Mouse (Mus musculus) heart, embryonic 13.5 days (tissue): ENCODE results near the gene Grip1. TPM values are rescaled to one million over a fixed set of nuclear protein-coding genes. Genes with fewer than 3 reads are reported as not detected.

Experiments
- ATAC-seq: fragments of 200-750 bp; cut with Nextera tagmentation; 2 replicates; pipeline ENCODE4 v1.8.0; 2017; ENCODE audit warnings: moderate TSS enrichment; ENCODE audit not compliant: insufficient number of reproducible peaks, low FRiP score, low TSS enrichment; ENCODE audit errors: extremely low read depth
- H3K27ac ChIP-seq: fragments of 300-500 bp; sonication (generic); replicated peaks from 2 replicates; pipeline ENCODE4 v1.5.1; 2015; ENCODE audit warnings: moderate library complexity, mild to moderate bottlenecking, inconsistent platforms
- H3K27me3 ChIP-seq: fragments of 300-500 bp; sonication (generic); replicated peaks from 2 replicates; pipeline ENCODE4 v1.6.1; 2015; ENCODE audit warnings: mild to moderate bottlenecking, inconsistent platforms
- H3K36me3 ChIP-seq: fragments of 300-500 bp; sonication (generic); 2 replicates; pipeline ENCODE4 v1.6.1; 2015; ENCODE audit warnings: mild to moderate bottlenecking, inconsistent platforms
- H3K4me1 ChIP-seq: fragments of 300-500 bp; sonication (generic); 2 replicates; pipeline ENCODE4 v1.6.1; 2015; ENCODE audit warnings: inconsistent platforms
- H3K4me2 ChIP-seq: fragments of 300-500 bp; sonication (generic); 2 replicates; pipeline ENCODE4 v1.6.1; 2015; ENCODE audit warnings: inconsistent platforms, mild to moderate bottlenecking, moderate library complexity
- H3K4me3 ChIP-seq: fragments of 300-500 bp; sonication (generic); 2 replicates; pipeline ENCODE4 v1.5.1; 2015; ENCODE audit warnings: moderate library complexity, mild to moderate bottlenecking, inconsistent platforms
- H3K9ac ChIP-seq: fragments of 300-500 bp; sonication (generic); 2 replicates; pipeline ENCODE4 v1.6.1; 2015; ENCODE audit warnings: inconsistent platforms, mild to moderate bottlenecking, moderate library complexity
- H3K9me3 ChIP-seq: fragments of 300-500 bp; sonication (generic); 2 replicates; pipeline ENCODE4 v1.6.1; 2016; ENCODE audit warnings: inconsistent platforms
- WGBS: fragments of 180-500 bp; shearing (Covaris S2); methylation state at CpG from one replicate; pipeline ENCODE4 v1.1.7; 2015; ENCODE audit warnings: mixed read lengths; 5-methylcytosine and 5-hydroxymethylcytosine counted together
- polyA plus RNA-seq: library from polyadenylated mRNA; unstranded; fragments of >200 nt; fragmentation: Nextera tagmentation; extraction: Ambion mirVana; gene quantifications from 2 replicates; pipeline ENCODE4 v1.2.1, GENCODE M21; 2015

The Grip1 gene
- polyA plus RNA-seq, 1 experiment from 2014 or later = 2.0 TPM

DNA sequence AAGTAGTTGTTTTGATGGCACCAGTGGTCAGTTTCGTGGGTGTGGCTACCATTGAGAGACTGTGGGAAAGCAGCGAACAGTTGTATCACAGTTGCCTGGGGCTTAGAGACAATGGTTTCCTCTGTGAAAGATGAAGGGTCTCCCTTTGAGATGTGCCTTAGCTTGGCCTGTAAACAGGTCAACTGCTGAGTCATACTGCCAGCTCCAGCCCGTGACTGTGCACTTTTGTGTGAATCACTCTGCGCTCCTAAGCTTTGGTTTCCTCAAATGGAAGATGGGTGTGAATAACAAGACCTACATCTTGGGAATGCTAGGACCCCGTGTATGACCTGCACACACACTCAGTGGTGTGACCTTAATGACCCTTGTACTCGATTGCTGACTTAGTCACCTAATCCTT lies 303.6 kb downstream of the Grip1 start:
- ATAC-seq = no peak

DNA sequence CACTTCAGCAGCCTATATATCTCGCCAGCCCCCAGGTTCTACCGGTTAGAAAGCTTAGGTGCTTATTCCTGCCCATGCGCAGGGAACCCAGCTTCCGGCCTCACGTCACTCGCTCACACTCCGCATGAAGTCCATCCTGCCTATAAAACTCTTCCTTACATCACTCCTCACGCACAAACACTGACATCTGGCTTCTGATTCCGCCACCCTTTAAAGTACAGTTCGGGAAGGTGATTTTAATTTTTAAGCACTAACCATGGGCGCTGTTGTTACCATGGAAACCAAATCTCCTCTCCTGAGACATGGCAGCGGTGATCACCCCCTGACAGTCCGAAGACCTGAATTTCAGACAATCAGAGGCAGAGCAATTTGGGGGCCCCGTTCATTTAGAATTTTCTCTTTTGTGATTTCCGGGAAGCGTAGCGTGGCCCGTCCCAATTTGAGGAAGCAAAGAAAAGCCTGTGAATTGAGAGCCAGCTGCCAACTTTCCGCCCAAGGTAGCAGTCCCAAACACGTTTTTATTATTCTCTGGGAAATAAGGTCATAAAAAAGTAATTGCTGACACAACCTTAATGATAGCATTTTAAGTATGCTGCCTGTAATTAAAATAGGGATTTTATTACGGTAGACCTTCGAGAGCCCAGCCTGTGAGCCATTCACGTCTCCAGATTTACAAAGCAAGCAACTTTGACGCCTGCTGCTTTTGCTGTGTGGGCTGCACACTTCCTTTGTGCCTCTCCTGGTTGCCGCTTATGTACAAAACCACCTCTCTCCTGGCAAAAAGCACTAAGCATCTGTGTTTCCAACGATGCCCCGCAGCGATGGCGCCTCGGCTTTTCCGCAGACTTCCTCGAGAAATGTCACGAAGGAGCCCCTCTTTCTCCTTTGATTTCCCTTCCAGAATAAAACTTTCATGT lies 308.1 kb downstream of the Grip1 start:
- 89% methylated on average over 33 of the region's 33 CpGs for WGBS
- Histone ChIP-seq H3K4me3 (no peak overlapping the region), H3K27ac (no peak overlapping the region), H3K27me3 (no peaks in the 10 kb centered on the region), H3K9me3 (no peaks in the 10 kb centered on the region), H3K9ac (no peak overlapping the region), H3K4me1 (0 out of 2 replicates have a peak, but pooled peaks cover 7% of the 10 kb centered on the region), H3K36me3 (no peaks in the 10 kb centered on the region), H3K4me2 (no peak overlapping the region)
- no peak for ATAC-seq

More for the DNA sequence above, 303.6 kb downstream of the Grip1 start:
- Histone ChIP-seq H3K4me3 (no peak overlapping the region), H3K27ac (no peak overlapping the region), H3K4me2 (no peak overlapping the region), H3K4me1 (0 out of 2 replicates have a peak, but pooled peaks cover 7% of the 10 kb centered on the region), H3K9me3 (no peaks in the 10 kb centered on the region), H3K36me3 (no peaks in the 10 kb centered on the region), H3K27me3 (no peaks in the 10 kb centered on the region), H3K9ac (no peak overlapping the region)
- 77% methylated on average over 6 of the region's 6 CpGs for whole genome bisulfite sequencing

DNA sequence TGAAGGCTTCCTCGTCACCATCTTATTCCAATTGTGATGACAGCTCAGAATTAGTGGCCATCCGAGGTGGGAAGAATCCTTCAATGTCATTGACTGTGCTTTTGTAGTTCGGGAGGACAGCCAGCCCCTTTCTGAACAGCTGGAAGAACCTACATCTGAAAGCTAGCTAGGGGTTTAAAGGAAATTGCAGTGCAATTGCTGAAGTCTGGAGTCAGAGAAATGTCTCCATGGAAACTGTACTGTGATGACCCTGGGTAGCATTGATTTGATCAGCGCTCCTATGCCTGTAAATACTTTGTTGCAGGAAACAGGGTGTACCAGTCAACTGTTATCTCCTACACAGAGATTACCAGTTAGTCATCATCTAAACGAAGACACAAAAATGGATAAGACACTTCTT lies 325.2 kb downstream of the Grip1 start:
- no peak for ATAC-seq
- Histone ChIP-seq H3K4me1 (no peaks in the 10 kb centered on the region), H3K4me3 (no peak overlapping the region), H3K9me3 (no peaks in the 10 kb centered on the region), H3K27ac (no peak overlapping the region), H3K36me3 (no peaks in the 10 kb centered on the region), H3K4me2 (no peak overlapping the region), H3K9ac (no peak overlapping the region), H3K27me3 (no peaks in the 10 kb centered on the region)
- WGBS = 56% methylated on average over 5 of the region's 5 CpGs

DNA sequence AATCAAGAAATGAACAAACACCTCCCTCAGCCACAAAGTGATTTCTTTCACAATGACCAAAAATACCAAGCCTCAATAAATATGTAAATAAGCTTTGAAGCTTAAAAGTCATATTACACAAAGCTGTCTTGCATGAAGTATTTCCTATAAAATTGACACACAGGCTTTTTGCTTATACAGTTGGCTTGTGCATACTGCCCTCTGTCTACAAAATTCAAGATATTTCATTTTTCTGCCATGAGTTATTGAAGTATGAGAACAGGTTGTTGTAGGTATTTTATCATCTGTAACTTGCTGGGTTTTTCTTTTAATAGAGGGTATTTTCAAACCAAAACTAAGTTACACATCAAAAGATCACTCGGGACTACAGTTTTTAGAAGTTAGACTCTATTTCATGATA lies 326.0 kb downstream of the Grip1 start:
- ATAC-seq = no peak
- WGBS = 78% methylated on average over 1 of the region's 1 CpGs
- H3K36me3 ChIP-seq = no peaks in the 10 kb centered on the region

DNA sequence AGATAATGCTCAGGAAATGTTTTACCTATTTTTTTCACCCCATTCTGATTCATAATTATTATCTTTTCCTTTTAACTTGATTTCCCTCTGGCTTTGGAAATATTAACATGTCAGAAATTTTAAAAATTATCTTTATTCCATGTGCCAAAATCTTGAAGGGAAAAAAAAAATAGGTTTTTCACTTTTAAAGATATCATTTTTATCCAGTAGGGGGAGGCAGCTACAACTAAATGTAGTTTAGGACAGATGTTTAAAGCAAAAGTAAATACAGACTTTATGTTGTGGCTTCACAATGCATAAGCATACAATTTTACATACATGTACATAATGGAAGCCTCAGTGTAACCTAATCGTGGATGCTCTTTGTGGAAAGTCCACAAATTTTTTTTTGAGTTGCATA lies 336.9 kb downstream of the Grip1 start:
- 62% methylated on average over 1 of the region's 1 CpGs for WGBS
- Histone ChIP-seq H3K4me1 (no peaks in the 10 kb centered on the region), H3K4me3 (no peak overlapping the region)

More for the DNA sequence above, 326.0 kb downstream of the Grip1 start:
- Histone ChIP-seq H3K27me3 (no peaks in the 10 kb centered on the region), H3K9me3 (no peaks in the 10 kb centered on the region), H3K4me2 (no peak overlapping the region), H3K27ac (no peak overlapping the region), H3K4me1 (no peaks in the 10 kb centered on the region), H3K9ac (no peak overlapping the region), H3K4me3 (no peak overlapping the region)

DNA sequence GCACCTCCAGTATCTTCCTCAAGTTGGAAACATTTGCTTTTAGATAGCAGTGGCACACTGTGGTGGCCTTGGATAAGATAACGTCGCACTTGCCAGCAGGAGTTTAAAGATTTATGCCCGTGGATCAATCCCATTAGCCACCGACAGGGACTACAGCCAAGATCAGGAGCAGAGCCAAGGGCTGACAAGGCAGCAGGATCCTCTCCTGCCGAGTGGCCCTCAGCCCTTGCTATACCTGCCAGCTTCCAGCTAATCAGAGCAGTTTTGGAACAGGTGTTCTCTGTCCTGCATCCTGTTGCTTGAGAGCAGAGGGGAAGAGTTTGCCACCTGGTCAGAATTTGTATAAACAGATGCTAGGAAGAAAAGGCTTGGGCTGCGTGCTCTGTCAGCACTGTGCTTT lies 348.8 kb downstream of the Grip1 start:
- no peaks in the 10 kb centered on the region for H3K9me3 ChIP-seq
- no peak overlapping the region for H3K4me3 ChIP-seq
- H3K36me3 ChIP-seq = no peaks in the 10 kb centered on the region
- no peak overlapping the region for H3K27ac ChIP-seq
- 21% methylated on average over 6 of the region's 6 CpGs for WGBS
- H3K9ac ChIP-seq = no peak overlapping the region
- 0 out of 2 replicates have a peak, but pooled peaks cover 8% of the 10 kb centered on the region for H3K4me1 ChIP-seq
- no peaks in the 10 kb centered on the region for H3K27me3 ChIP-seq
- H3K4me2 ChIP-seq = no peak overlapping the region
- ATAC-seq = no peak

More for the DNA sequence above, 336.9 kb downstream of the Grip1 start:
- Histone ChIP-seq H3K9me3 (no peaks in the 10 kb centered on the region), H3K27ac (no peak overlapping the region), H3K27me3 (no peaks in the 10 kb centered on the region), H3K9ac (no peak overlapping the region), H3K36me3 (no peaks in the 10 kb centered on the region), H3K4me2 (no peak overlapping the region)
- no peak for ATAC-seq

DNA sequence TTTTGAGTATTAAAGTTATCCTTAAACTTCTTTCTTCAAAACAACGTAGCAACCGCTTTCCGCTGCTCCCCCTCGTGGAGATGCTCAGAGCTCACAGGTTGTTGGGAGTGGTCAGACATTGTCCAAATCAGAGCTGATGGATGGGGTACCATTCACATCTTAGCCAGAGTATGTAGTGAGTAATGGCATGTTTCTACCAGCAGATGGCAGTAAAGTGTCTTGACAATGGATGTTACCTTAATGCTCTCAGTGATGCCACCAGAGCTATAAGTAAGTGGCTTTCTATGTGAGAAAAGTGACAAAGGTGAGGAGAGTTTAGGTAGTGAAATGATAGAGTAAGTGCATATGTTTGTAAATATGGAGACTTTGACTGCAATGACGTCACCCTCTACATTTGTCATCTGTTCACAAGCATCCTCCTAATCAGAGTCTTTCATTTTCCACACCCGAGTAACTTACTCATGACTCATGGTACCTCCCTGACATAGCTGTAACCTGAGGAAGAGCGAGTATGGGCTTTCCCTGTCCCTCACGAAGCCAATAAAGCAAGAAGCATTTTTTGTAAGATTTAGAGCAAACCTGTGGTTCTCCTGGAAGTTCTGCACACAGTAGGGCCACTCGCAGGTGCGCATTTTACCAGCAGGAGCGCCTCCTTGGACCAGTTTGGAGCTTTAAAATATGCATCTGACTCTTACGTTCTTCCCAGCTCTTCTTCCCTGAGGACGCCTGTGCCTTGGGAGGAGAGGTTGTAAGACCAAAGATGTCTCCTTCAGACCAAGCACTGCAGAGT lies 350.2 kb downstream of the Grip1 start:
- no peak overlapping the region for H3K27ac ChIP-seq
- H3K4me2 ChIP-seq = no peak overlapping the region
- 56% methylated on average over 13 of the region's 13 CpGs for WGBS
- H3K9ac ChIP-seq = no peak overlapping the region
- H3K27me3 ChIP-seq = no peaks in the 10 kb centered on the region
- H3K4me1 ChIP-seq = 0 out of 2 replicates have a peak, but pooled peaks cover 8% of the 10 kb centered on the region
- no peaks in the 10 kb centered on the region for H3K36me3 ChIP-seq
- no peaks in the 10 kb centered on the region for H3K9me3 ChIP-seq
- no peak overlapping the region for H3K4me3 ChIP-seq
- no peak for ATAC-seq

DNA sequence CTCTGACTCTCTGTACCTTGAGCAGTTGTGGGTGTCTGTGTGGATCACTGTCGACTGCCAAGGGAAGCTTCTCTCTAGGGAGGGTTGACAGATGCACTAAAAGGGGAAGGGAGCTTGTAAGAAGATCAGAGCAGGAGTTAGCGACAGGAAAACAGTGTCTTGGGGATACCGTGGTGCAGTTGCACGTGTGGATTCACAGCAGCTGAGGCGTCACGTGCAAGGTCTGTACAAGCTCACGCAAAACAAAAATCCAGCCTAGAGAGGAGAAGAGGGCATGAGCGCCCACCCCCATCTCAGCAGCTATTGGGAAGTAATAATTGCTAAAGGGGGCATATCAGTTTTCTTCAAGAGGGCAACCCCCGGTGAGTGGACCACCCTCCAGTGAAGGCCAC lies 350.8 kb downstream of the Grip1 start:
- 75% methylated on average over 9 of the region's 9 CpGs for WGBS
- Histone ChIP-seq H3K36me3 (no peaks in the 10 kb centered on the region), H3K27me3 (no peaks in the 10 kb centered on the region), H3K9ac (no peak overlapping the region), H3K27ac (no peak overlapping the region), H3K4me1 (0 out of 2 replicates have a peak, but pooled peaks cover 8% of the 10 kb centered on the region), H3K4me2 (no peak overlapping the region), H3K4me3 (no peak overlapping the region), H3K9me3 (no peaks in the 10 kb centered on the region)
- ATAC-seq = no peak

DNA sequence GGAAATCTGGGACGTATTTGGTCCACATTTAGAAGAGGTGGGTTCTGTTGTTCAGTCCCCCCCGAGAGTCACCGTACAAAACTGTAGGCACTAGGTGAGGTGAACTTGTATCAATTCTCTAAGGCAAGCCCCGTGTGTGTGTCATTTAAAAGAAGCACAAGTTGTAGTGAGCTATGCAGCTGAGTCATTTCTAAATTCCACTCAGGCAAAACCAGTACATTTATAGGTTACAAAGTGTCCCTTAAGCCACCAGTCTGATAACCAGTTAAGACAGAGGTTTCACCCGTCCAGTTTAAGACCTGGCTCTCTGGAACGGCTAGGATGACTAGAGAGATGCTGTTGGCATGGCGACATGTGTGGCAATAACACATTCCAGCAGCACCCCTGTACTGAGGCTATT lies 351.5 kb downstream of the Grip1 start:
- H3K27me3 ChIP-seq = no peaks in the 10 kb centered on the region
- no peak overlapping the region for H3K27ac ChIP-seq
- 64% methylated on average over 7 of the region's 7 CpGs for WGBS
- no peak overlapping the region for H3K4me2 ChIP-seq
- 0 out of 2 replicates have a peak, but pooled peaks cover 8% of the 10 kb centered on the region for H3K4me1 ChIP-seq
- no peak for ATAC-seq
- no peak overlapping the region for H3K4me3 ChIP-seq
- H3K9ac ChIP-seq = no peak overlapping the region
- H3K36me3 ChIP-seq = no peaks in the 10 kb centered on the region
- H3K9me3 ChIP-seq = no peaks in the 10 kb centered on the region

DNA sequence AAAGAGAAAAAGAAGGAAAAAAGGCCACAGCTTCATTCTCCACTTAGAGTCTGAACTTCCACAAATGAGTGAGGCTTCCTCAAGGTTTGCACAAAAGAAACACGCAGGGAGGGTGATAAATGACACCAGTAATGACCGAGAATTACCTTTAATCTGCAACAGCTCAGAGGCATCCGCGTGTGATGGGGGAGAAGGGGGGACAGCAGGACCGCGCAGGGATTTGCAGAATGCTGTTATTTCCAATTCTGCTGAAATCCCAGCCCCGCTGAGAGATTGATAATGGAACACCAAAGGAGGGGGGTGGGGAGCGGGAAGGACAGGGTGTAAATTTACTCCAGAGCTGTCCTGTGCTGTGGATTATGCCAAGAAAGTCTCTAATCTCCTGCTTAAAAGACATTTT lies 352.5 kb downstream of the Grip1 start:
- Histone ChIP-seq H3K4me1 (0 out of 2 replicates have a peak, but pooled peaks cover 3% of the 10 kb centered on the region), H3K36me3 (no peaks in the 10 kb centered on the region), H3K9ac (no peak overlapping the region), H3K9me3 (no peaks in the 10 kb centered on the region), H3K4me2 (no peak overlapping the region), H3K4me3 (no peak overlapping the region), H3K27me3 (no peaks in the 10 kb centered on the region), H3K27ac (no peak overlapping the region)
- ATAC-seq = no peak
- WGBS = 51% methylated on average over 8 of the region's 8 CpGs

DNA sequence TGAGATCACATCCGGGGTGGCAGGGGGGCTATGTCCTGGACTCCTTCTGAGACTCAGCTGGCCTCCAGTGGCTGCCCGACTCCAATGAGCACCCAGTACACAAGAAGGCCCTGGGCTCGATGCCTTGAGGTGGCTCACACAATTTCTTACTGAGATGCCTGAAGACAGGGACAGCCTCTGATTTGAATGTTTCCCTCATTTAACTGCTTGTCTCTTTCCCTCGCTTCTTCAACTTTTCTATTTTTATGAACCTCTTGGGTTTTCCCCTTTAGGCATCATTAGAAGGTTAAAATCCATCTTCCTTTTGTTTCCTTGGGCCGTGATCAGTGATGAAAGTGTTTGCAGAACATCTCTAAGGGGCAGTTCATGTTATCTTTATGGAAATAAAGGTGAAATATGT lies 354.8 kb downstream of the Grip1 start:
- Histone ChIP-seq H3K27ac (no peak overlapping the region), H3K9me3 (no peaks in the 10 kb centered on the region), H3K4me1 (no peaks in the 10 kb centered on the region), H3K4me3 (no peak overlapping the region), H3K4me2 (no peak overlapping the region), H3K9ac (no peak overlapping the region), H3K36me3 (no peaks in the 10 kb centered on the region), H3K27me3 (no peaks in the 10 kb centered on the region)
- 80% methylated on average over 5 of the region's 5 CpGs for WGBS
- no peak for ATAC-seq
